Mouse (Mus musculus): ENCODE measurements around the gene Lipo4.
"Not testable (repeated sequence)": the region's sequence is repeated elsewhere in the genome, so short reads cannot be mapped to it uniquely, and the experiment has no call there.

The Lipo4 gene

GRCm38 (mm10) chr19:33517680-33518079 is at the start of gene Lipo4:
TSS of gene Lipo4 (minus strand) at chr19:33517780.
- DNase-seq (ENCODE audit: low spot score): no peak

GRCm38 (mm10) chr19:33456426-33456825 is 61.2 kb downstream of the Lipo4 start:
- DNase-seq (ENCODE audit: low spot score): not testable (repeated sequence)

- DNase-seq (ENCODE audit: low spot score): no peak
These were observed 63.9 kb downstream of the Lipo4 start for GRCm38 (mm10) chr19:33453725-33454124.
